Comparison of ENCODE assay signal across 22 mouse cellular contexts in the genomic region with DNA sequence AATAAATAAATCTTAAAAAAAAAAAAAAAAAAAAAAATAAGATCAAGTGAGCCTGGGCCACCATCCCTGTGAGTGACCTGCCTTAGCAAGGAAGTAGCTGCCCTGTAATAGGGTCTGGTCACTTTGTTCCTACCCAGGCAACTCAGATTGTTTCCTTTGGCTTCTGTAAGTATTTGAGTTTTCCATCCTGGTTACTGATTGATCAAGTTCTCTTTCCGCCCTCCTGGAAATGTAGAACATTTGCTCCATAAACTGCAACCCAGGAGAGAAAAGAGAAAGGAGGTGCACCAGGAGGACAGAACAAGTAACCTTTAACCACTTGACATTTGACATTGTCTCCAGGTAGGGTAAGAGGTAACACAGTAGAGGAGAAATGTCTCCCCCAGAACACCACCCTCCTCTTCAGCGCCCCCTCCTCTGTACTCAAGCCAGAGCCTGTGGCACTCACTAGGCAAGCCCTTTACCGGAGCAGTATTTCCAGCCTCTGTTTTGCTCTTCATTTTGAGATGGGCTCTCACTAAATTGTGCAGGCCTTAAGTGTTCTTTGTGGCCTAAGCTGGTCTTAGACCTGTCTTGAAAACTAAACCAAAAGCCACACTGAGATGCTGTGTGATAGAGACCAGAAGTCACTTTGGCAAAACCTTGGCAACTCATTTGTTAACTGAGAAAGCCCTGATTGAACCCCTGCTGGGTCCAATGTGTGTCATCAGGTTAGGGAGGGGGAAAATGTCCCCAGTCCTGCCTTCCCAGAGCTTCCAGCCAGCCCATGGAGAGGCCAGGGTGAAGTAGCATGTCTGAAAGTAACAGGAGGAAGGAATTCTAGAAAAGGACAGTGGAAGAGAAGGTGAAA. TPM values are rescaled to one million over a fixed set of nuclear protein-coding genes. Genes with fewer than 3 reads are reported as not detected.
DNase-seq lines count a peak whose midpoint lies in the region; ATAC-seq and TF ChIP-seq lines count a peak whose summit lies in the region.
"Had no signal": no experiment of that assay in that cellular context is flagged by ENCODE, and none has a peak within 500 bp of the region (broad histone marks: within the 10 kb centered on the region; RNA-seq: fewer than 3 reads in every experiment).

No protein-coding gene starts in this region.

- H3K36me3 ChIP-seq in kidney, adult 2 months (ENCODE audit: control insufficient read depth, insufficient read depth, low read length): no peaks in the 10 kb centered on the region
- H3K36me3 ChIP-seq in kidney, embryonic 15.5 days: no peaks in the 10 kb centered on the region
- H3K36me3 ChIP-seq in liver, embryonic 16.5 days (ENCODE audit: control insufficient read depth, insufficient read depth): no peaks in the 10 kb centered on the region
- no peaks in the 10 kb centered on the region for H3K36me3 ChIP-seq in limb, embryonic 10.5 days
- H3K36me3 ChIP-seq: embryonic facial prominence, embryonic 12.5 days; heart, embryonic 10.5 days; limb, embryonic 12.5 days; midbrain, embryonic 13.5 days; neural tube, embryonic 13.5 days; stomach, embryonic 15.5 days had no signal

- no peaks in the 10 kb centered on the region for H3K27me3 ChIP-seq in kidney, adult 2 months (replicated peaks; ENCODE audit: control insufficient read depth, insufficient read depth, low read length)
- no peaks in the 10 kb centered on the region for H3K27me3 ChIP-seq in kidney, embryonic 15.5 days
- no peaks in the 10 kb centered on the region for H3K27me3 ChIP-seq in liver, embryonic 16.5 days (ENCODE audit: control insufficient read depth, insufficient read depth, low read depth, low read length)
- H3K27me3 ChIP-seq in limb, embryonic 10.5 days (ENCODE audit: low read depth, poor library complexity, severe bottlenecking): no peaks in the 10 kb centered on the region
- H3K27me3 ChIP-seq: embryonic facial prominence, embryonic 12.5 days; midbrain, embryonic 13.5 days; neural tube, embryonic 13.5 days; stomach, embryonic 15.5 days had no signal

- H3K4me3 ChIP-seq in kidney, adult 2 months (ENCODE audit: insufficient read depth, low read depth, low read length): no peak overlapping the region
- no peak overlapping the region for H3K4me3 ChIP-seq in kidney, embryonic 15.5 days (replicated peaks)
- H3K4me3 ChIP-seq in liver, embryonic 16.5 days (ENCODE audit: low read depth, low read length): no peak overlapping the region
- H3K4me3 ChIP-seq in limb, embryonic 10.5 days: no peak overlapping the region
- H3K4me3 ChIP-seq: embryonic facial prominence, embryonic 12.5 days; erythroblast, embryonic 14.5 days; heart, embryonic 10.5 days; limb, embryonic 12.5 days; midbrain, embryonic 13.5 days; neural tube, embryonic 13.5 days; stomach, embryonic 15.5 days had no signal

- peaks cover 24% of the 10 kb centered on the region for H3K4me1 ChIP-seq in kidney, adult 2 months (ENCODE audit: control insufficient read depth, insufficient read depth, low read length)
- H3K4me1 ChIP-seq in kidney, embryonic 15.5 days: peaks cover 15% of the 10 kb centered on the region
- no peaks in the 10 kb centered on the region for H3K4me1 ChIP-seq in liver, embryonic 16.5 days (ENCODE audit: control insufficient read depth, low read depth, low read length)
- no peaks in the 10 kb centered on the region for H3K4me1 ChIP-seq in limb, embryonic 10.5 days
- H3K4me1 ChIP-seq: embryonic facial prominence, embryonic 12.5 days; heart, embryonic 10.5 days; limb, embryonic 12.5 days; midbrain, embryonic 13.5 days; neural tube, embryonic 13.5 days; stomach, embryonic 15.5 days had no signal

- peak; percentile 90 for DNase-seq in kidney, adult 2 months
- DNase-seq in kidney, postnatal 4 days: peak; percentile 22 to 38
- no peak for DNase-seq in right cerebral cortex, adult 18-20 months
- DNase-seq in heart, postnatal 14 days: no peak
- DNase-seq in gastrocnemius, postnatal 4 days (ENCODE audit: low spot score in 2 of 2): no peak
- no peak for DNase-seq in limb, embryonic 10.5 days (ENCODE audit: low spot score)
- DNase-seq: adrenal gland, adult 2 months; cerebellum, adult 9-10 months; gastrocnemius, postnatal 10 days; right cerebral cortex, postnatal 14 days; thymus, adult 2 months had no signal

- H3K4me2 ChIP-seq in kidney, embryonic 15.5 days: no peak overlapping the region
- H3K4me2 ChIP-seq in liver, embryonic 16.5 days (ENCODE audit: low read depth, low read length): no peak overlapping the region
- H3K4me2 ChIP-seq: embryonic facial prominence, embryonic 12.5 days; limb, embryonic 12.5 days; midbrain, embryonic 13.5 days; neural tube, embryonic 13.5 days; stomach, embryonic 15.5 days had no signal

- H3K9me3 ChIP-seq in kidney, embryonic 15.5 days (replicated peaks): no peaks in the 10 kb centered on the region
- H3K9me3 ChIP-seq in liver, embryonic 16.5 days (replicated peaks; ENCODE audit: control insufficient read depth, low read length): no peaks in the 10 kb centered on the region
- H3K9me3 ChIP-seq in limb, embryonic 10.5 days (replicated peaks): no peaks in the 10 kb centered on the region
- H3K9me3 ChIP-seq: embryonic facial prominence, embryonic 12.5 days; heart, embryonic 10.5 days; limb, embryonic 12.5 days; midbrain, embryonic 13.5 days; neural tube, embryonic 13.5 days; stomach, embryonic 15.5 days had no signal

- TF ChIP-seq CTCF in kidney, adult 2 months (conservative IDR thresholded peaks at IDR 0.05; ENCODE audit: insufficient read depth, insufficient read length, low read depth, low read length): no peak

- intact Hi-C loops in heart, postnatal 14 days (cut with DNase I): loop anchor here (10.0 kb wide), 1 partner anchor 354 kb away; no protein-coding TSS in a partner anchor

- H3K9ac ChIP-seq in kidney, embryonic 15.5 days: no peak overlapping the region
- no peak overlapping the region for H3K9ac ChIP-seq in liver, embryonic 16.5 days (ENCODE audit: low read depth, low read length)
- H3K9ac ChIP-seq: embryonic facial prominence, embryonic 12.5 days; limb, embryonic 12.5 days; midbrain, embryonic 13.5 days; neural tube, embryonic 13.5 days; stomach, embryonic 15.5 days had no signal

- TF ChIP-seq POLR2A in kidney, adult 2 months (IDR thresholded peaks at IDR 0.05; ENCODE audit: low read depth, low read length): no peak

- peak overlapping the region; percentile 96 for H3K27ac ChIP-seq in kidney, adult 2 months (ENCODE audit: insufficient read depth, low read depth, low read length)
- H3K27ac ChIP-seq in kidney, embryonic 15.5 days: peak overlapping the region; percentile 91
- H3K27ac ChIP-seq in liver, embryonic 16.5 days (ENCODE audit: low read length): peak overlapping the region; percentile 47
- no peak overlapping the region for H3K27ac ChIP-seq in limb, embryonic 10.5 days
- H3K27ac ChIP-seq: embryonic facial prominence, embryonic 12.5 days; heart, embryonic 10.5 days; limb, embryonic 12.5 days; midbrain, embryonic 13.5 days; neural tube, embryonic 13.5 days; stomach, embryonic 15.5 days had no signal

- WGBS in kidney, adult 2 months: 36% methylated on average over 3 of the region's 3 CpGs
- 74% methylated on average over 3 of the region's 3 CpGs for WGBS in kidney, embryonic 15.5 days
- 61% methylated on average over 3 of the region's 3 CpGs for WGBS in liver, embryonic 16.5 days (ENCODE audit: insufficient replicate concordance)
- 87% methylated on average over 3 of the region's 3 CpGs for WGBS in limb, embryonic 10.5 days

- ATAC-seq in kidney, embryonic 15.5 days (replicated peaks; ENCODE audit: low FRiP score): peak; percentile 65
- ATAC-seq in liver, embryonic 16.5 days (ENCODE audit: low read depth): peak; percentile 70
- ATAC-seq: forebrain, embryonic 14.5 days; inflammation-experienced regulatory T-cells, adult 6 months; midbrain, embryonic 13.5 days had no signal

RNA-seq across cellular contexts. Expression of a gene that starts 35.2 kb away (rescaled TPM):
- polyA plus RNA-seq in kidney, adult 2 months (2012; rRNA removed): 34.1 and 39.8 TPM in 2 replicates
- polyA plus RNA-seq in kidney, embryonic 15.5 days (2015; fragmentation: Nextera tagmentation; extraction: Ambion mirVana): 19.0 and 19.2 TPM in 2 replicates
- polyA plus RNA-seq in liver, embryonic 16.5 days (2015; fragmentation: Nextera tagmentation; extraction: Ambion mirVana): 110 and 156 TPM in 2 replicates
- total RNA-seq in heart, postnatal 14 days (2021): 1 to 10 TPM; 1.3 to 2.4 TPM
- total RNA-seq in gastrocnemius, postnatal 4 days (2021): 1 to 10 TPM; 5.4 to 6.3 TPM
- polyA plus RNA-seq in limb, embryonic 10.5 days (2016; fragmentation: Nextera tagmentation; extraction: Ambion mirVana): 6.7 and 7.0 TPM in 2 replicates

RNA-seq across cellular contexts. Expression of a gene that starts 49.2 kb away (rescaled TPM):
- 50.0 and 56.8 TPM in 2 replicates for polyA plus RNA-seq in kidney, adult 2 months (2012; rRNA removed)
- polyA plus RNA-seq in kidney, embryonic 15.5 days (2015; fragmentation: Nextera tagmentation; extraction: Ambion mirVana): 91.3 and 93.2 TPM in 2 replicates
- polyA plus RNA-seq in liver, embryonic 16.5 days (2015; fragmentation: Nextera tagmentation; extraction: Ambion mirVana): 28.9 and 30.4 TPM in 2 replicates
- total RNA-seq in heart, postnatal 14 days (2021): 10 to 100 TPM; 37.8 to 43.3 TPM
- total RNA-seq in gastrocnemius, postnatal 4 days (2021): 10 to 100 TPM; 47.2 to 52.3 TPM
- 115 and 128 TPM in 2 replicates for polyA plus RNA-seq in limb, embryonic 10.5 days (2016; fragmentation: Nextera tagmentation; extraction: Ambion mirVana)

Comparison
In these comparisons a context has a peak if more than half of its experiments do, and no peak if none do; other contexts are left out.
1. DNase-seq: peak in kidney, adult 2 months (single experiment) and kidney, postnatal 4 days (2 of 2); none in right cerebral cortex, adult 18-20 months (single experiment), heart, postnatal 14 days (0 of 2), gastrocnemius, postnatal 4 days (0 of 2) and limb, embryonic 10.5 days (single experiment).